Mouse (Mus musculus): ENCODE results near the gene Pcnx.

Pcnx gene

GRCm38 (mm10) chr12:81904456-81904855, 44.6 kb downstream of the Pcnx start:
- DNase-seq (ENCODE audit: low read depth, low spot score), result no peak

- DNase-seq (ENCODE audit: low read depth, low spot score), result no peak
Measured at GRCm38 (mm10) chr12:81905865-81906264, 46.0 kb downstream of the Pcnx start.

- DNase-seq (ENCODE audit: low read depth, low spot score), result peak; percentile 47
Measured at GRCm38 (mm10) chr12:81907741-81908357, 48.0 kb downstream of the Pcnx start.

- no peak for DNase-seq (ENCODE audit: low read depth, low spot score)
Measured at GRCm38 (mm10) chr12:81910439-81910838, 50.6 kb downstream of the Pcnx start.

GRCm38 (mm10) chr12:81915176-81915950, 55.5 kb downstream of the Pcnx start:
- peak; percentile 91 for DNase-seq (ENCODE audit: low read depth, low spot score)

- DNase-seq (ENCODE audit: low read depth, low spot score), result no peak
Measured at GRCm38 (mm10) chr12:81918346-81918745, 58.5 kb downstream of the Pcnx start.

- DNase-seq (ENCODE audit: low read depth, low spot score), result no peak
Measured at GRCm38 (mm10) chr12:81918886-81919285, 59.1 kb downstream of the Pcnx start.

GRCm38 (mm10) chr12:81920027-81920426, 60.2 kb downstream of the Pcnx start:
- DNase-seq (ENCODE audit: low read depth, low spot score), result peak; percentile 50

GRCm38 (mm10) chr12:81920614-81921013, 60.8 kb downstream of the Pcnx start:
- no peak for DNase-seq (ENCODE audit: low read depth, low spot score)

- no peak for DNase-seq (ENCODE audit: low read depth, low spot score)
Measured at GRCm38 (mm10) chr12:81921785-81922184, 62.0 kb downstream of the Pcnx start.

GRCm38 (mm10) chr12:81922838-81923237, 63.0 kb downstream of the Pcnx start:
- DNase-seq (ENCODE audit: low read depth, low spot score), result no peak

GRCm38 (mm10) chr12:81927163-81927562, 67.3 kb downstream of the Pcnx start:
- DNase-seq (ENCODE audit: low read depth, low spot score), result no peak

- DNase-seq (ENCODE audit: low read depth, low spot score), result peak; percentile 39
Measured at GRCm38 (mm10) chr12:81927643-81928381, 68.0 kb downstream of the Pcnx start.

- DNase-seq (ENCODE audit: low read depth, low spot score), result no peak
Measured at GRCm38 (mm10) chr12:81928382-81928770, 68.6 kb downstream of the Pcnx start.

- peak; percentile 44 for DNase-seq (ENCODE audit: low read depth, low spot score)
Measured at GRCm38 (mm10) chr12:81932015-81932414, 72.2 kb downstream of the Pcnx start.

GRCm38 (mm10) chr12:81933430-81933829, 73.6 kb downstream of the Pcnx start:
- no peak for DNase-seq (ENCODE audit: low read depth, low spot score)

GRCm38 (mm10) chr12:81934510-81934909, 74.7 kb downstream of the Pcnx start:
- no peak for DNase-seq (ENCODE audit: low read depth, low spot score)

- no peak for DNase-seq (ENCODE audit: low read depth, low spot score)
Measured at GRCm38 (mm10) chr12:81936066-81936465, 76.2 kb downstream of the Pcnx start.

GRCm38 (mm10) chr12:81941191-81941590, 81.4 kb downstream of the Pcnx start:
- no peak for DNase-seq (ENCODE audit: low read depth, low spot score)

GRCm38 (mm10) chr12:81943331-81944062, 83.7 kb downstream of the Pcnx start:
- no peak for DNase-seq (ENCODE audit: low read depth, low spot score)

GRCm38 (mm10) chr12:81949026-81949425, 89.2 kb downstream of the Pcnx start:
- peak; percentile 68 for DNase-seq (ENCODE audit: low read depth, low spot score)

GRCm38 (mm10) chr12:81950016-81950415, 90.2 kb downstream of the Pcnx start:
- DNase-seq (ENCODE audit: low read depth, low spot score), result no peak

Data from brain, adult 2 months (tissue).